Mouse (Mus musculus) neural tube, embryonic 15.5 days (tissue): Measurements from ENCODE around the gene Scn11a. TPM values are rescaled to one million over a fixed set of nuclear protein-coding genes. Genes with fewer than 3 reads are reported as not detected.

ENCODE experiments used
- ATAC-seq: fragments of 200-750 bp; cut with Nextera tagmentation; 2 replicates; pipeline ENCODE4 v1.8.0; 2017; ENCODE audit warnings: mild to moderate bottlenecking, moderate TSS enrichment, moderate library complexity; ENCODE audit not compliant: low FRiP score
- H3K27ac ChIP-seq: fragments of 300-500 bp; sonication (generic); replicated peaks from 2 replicates; pipeline ENCODE4 v1.5.1; 2015; ENCODE audit warnings: mild to moderate bottlenecking, inconsistent platforms
- H3K27me3 ChIP-seq: fragments of 300-500 bp; sonication (generic); replicated peaks from 2 replicates; pipeline ENCODE4 v1.6.1; 2015; ENCODE audit warnings: inconsistent platforms
- H3K36me3 ChIP-seq: fragments of 300-500 bp; sonication (generic); 2 replicates; pipeline ENCODE4 v1.6.1; 2015; ENCODE audit warnings: inconsistent platforms
- H3K4me1 ChIP-seq: fragments of 300-500 bp; sonication (generic); 2 replicates; pipeline ENCODE4 v1.6.1; 2015; ENCODE audit warnings: inconsistent platforms
- H3K4me2 ChIP-seq: fragments of 300-500 bp; sonication (generic); 2 replicates; pipeline ENCODE4 v1.6.1; 2015; ENCODE audit warnings: inconsistent platforms, mild to moderate bottlenecking, moderate library complexity
- H3K4me3 ChIP-seq: fragments of 300-500 bp; sonication (generic); replicated peaks from 2 replicates; pipeline ENCODE4 v1.5.1; 2015; ENCODE audit warnings: mild to moderate bottlenecking, inconsistent platforms
- H3K9ac ChIP-seq: fragments of 300-500 bp; sonication (generic); replicated peaks from 2 replicates; pipeline ENCODE4 v1.6.1; 2015; ENCODE audit warnings: mild to moderate bottlenecking, inconsistent platforms
- H3K9me3 ChIP-seq: fragments of 300-500 bp; sonication (generic); replicated peaks from 2 replicates; pipeline ENCODE4 v1.6.1; 2016; ENCODE audit warnings: inconsistent platforms
- WGBS: fragments of 180-500 bp; shearing (Covaris S2); methylation state at CpG from one replicate; pipeline ENCODE4 v1.1.7; 2015; ENCODE audit warnings: mixed read lengths; 5-methylcytosine and 5-hydroxymethylcytosine counted together
- polyA plus RNA-seq: library from polyadenylated mRNA; unstranded; fragments of >200 nt; fragmentation: Nextera tagmentation; extraction: Ambion mirVana; gene quantifications from 2 replicates; pipeline ENCODE4 v1.2.1, GENCODE M21; 2015

Scn11a gene
- polyA plus RNA-seq, 1 experiment from 2014 or later: 1.3 TPM

GRCm38 (mm10) chr9:119795254-119795912 lies 29.9 kb downstream of the Scn11a start:
- WGBS: 84% methylated on average over 15 of the region's 15 CpGs
- ATAC-seq: no peak
- no peak overlapping the region for H3K27ac ChIP-seq
- no peaks in the 10 kb centered on the region for H3K36me3 ChIP-seq
- no peaks in the 10 kb centered on the region for H3K9me3 ChIP-seq
- no peaks in the 10 kb centered on the region; the same call in 1 of the 2 replicates for H3K27me3 ChIP-seq
- no peak overlapping the region for H3K9ac ChIP-seq
- H3K4me3 ChIP-seq: no peak overlapping the region
- H3K4me1 ChIP-seq: peaks cover 8% of the 10 kb centered on the region; the same call in 1 of the 2 replicates
- H3K4me2 ChIP-seq: no peak overlapping the region

DNA sequence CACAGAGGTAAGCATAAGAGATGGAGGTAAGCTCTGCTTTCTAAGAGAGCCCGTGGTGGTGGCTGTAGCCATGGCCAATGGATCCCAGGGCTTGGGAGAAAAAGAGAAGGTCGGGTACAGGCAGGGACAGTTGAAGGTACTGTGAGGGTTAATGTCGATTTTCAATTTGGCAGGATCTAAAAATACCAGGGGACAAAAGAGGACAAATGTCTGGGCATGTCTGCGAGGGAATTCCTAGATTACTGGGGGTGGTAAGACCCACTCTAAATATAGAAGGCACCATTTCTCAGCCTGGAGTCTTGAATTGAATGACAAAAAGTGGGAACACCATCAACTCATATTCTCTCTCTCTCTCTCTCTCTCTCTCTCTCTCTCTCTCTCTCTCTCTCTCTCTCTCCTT lies 30.8 kb downstream of the Scn11a start:
- Histone ChIP-seq H3K4me1 (peaks cover 8% of the 10 kb centered on the region; the same call in 1 of the 2 replicates), H3K27ac (no peak overlapping the region), H3K27me3 (no peaks in the 10 kb centered on the region; the same call in 1 of the 2 replicates), H3K4me3 (no peak overlapping the region), H3K9me3 (no peaks in the 10 kb centered on the region), H3K36me3 (no peaks in the 10 kb centered on the region), H3K9ac (no peak overlapping the region), H3K4me2 (no peak overlapping the region)
- WGBS: 73% methylated on average over 4 of the region's 4 CpGs
- ATAC-seq: no peak

- H3K27me3 ChIP-seq: no peaks in the 10 kb centered on the region; the same call in 1 of the 2 replicates
- no peaks in the 10 kb centered on the region for H3K9me3 ChIP-seq
- H3K36me3 ChIP-seq: no peaks in the 10 kb centered on the region
- H3K27ac ChIP-seq: no peak overlapping the region
- H3K4me2 ChIP-seq: no peak overlapping the region
- H3K4me1 ChIP-seq: peaks cover 8% of the 10 kb centered on the region; the same call in 1 of the 2 replicates
- ATAC-seq: no peak
- H3K4me3 ChIP-seq: no peak overlapping the region
- no peak overlapping the region for H3K9ac ChIP-seq
- WGBS: 63% methylated on average over 9 of the region's 9 CpGs
Observed at GRCm38 (mm10) chr9:119792505-119792904, 32.8 kb downstream of the Scn11a start.

- Histone ChIP-seq H3K9ac (no peak overlapping the region), H3K36me3 (no peaks in the 10 kb centered on the region), H3K27me3 (no peaks in the 10 kb centered on the region), H3K4me3 (no peak overlapping the region), H3K4me1 (0 out of 2 replicates have a peak, but pooled peaks cover 3% of the 10 kb centered on the region), H3K9me3 (no peaks in the 10 kb centered on the region), H3K4me2 (no peak overlapping the region), H3K27ac (no peak overlapping the region)
- ATAC-seq: no peak
- 30% methylated on average over 3 of the region's 3 CpGs for WGBS
Observed at GRCm38 (mm10) chr9:119780901-119781300, 44.4 kb downstream of the Scn11a start.

- Histone ChIP-seq H3K36me3 (no peaks in the 10 kb centered on the region), H3K27ac (no peak overlapping the region), H3K9me3 (no peaks in the 10 kb centered on the region), H3K4me2 (no peak overlapping the region), H3K4me3 (no peak overlapping the region), H3K9ac (no peak overlapping the region), H3K4me1 (0 out of 2 replicates have a peak, but pooled peaks cover 3% of the 10 kb centered on the region), H3K27me3 (no peaks in the 10 kb centered on the region)
- 91% methylated on average over 7 of the region's 7 CpGs for WGBS
- ATAC-seq: no peak
Observed at GRCm38 (mm10) chr9:119776661-119777060, 48.6 kb downstream of the Scn11a start.

DNA sequence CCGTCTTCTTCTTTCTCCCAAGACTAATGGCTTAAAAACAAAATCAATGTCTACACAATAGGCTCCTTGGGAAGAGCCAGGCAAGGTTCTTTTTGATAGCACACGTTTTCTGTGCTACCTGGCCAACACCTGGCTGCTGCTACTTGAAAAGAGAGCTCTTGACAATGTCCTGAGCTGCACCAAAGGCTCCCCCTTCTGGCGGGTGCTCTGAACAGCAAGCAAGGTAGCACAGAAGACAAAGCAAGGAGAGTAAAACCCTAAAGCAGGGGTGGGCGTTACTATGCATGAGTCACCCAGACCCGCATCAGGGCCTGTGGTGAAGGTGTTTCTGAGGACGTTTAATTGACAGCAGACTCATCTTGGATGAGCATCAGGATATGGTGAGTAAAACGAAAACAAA lies 56.7 kb downstream of the Scn11a start:
- Histone ChIP-seq H3K9ac (no peak overlapping the region), H3K27ac (no peak overlapping the region), H3K4me1 (no peaks in the 10 kb centered on the region), H3K27me3 (no peaks in the 10 kb centered on the region), H3K4me2 (no peak overlapping the region), H3K36me3 (no peaks in the 10 kb centered on the region), H3K4me3 (no peak overlapping the region), H3K9me3 (no peaks in the 10 kb centered on the region)
- no peak for ATAC-seq
- 47% methylated on average over 7 of the region's 7 CpGs for WGBS

DNA sequence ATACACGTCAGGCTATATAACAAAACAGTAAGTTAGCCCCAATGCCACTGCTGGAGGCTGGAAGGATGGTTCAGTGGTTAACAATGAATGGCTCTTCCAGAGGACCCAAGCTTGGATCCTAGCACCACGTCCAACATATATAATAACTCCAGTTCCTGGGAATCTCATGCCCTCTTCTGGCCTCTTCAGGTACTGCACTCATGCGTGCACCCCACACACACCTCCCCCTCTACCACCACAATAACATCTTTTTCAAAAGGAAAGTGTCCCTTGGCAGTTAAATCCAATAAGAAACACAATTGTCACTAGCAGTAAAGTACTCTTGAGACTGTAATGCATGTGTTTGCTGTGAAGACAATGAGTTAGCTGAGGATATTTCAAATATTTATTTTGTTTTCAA lies 65.0 kb downstream of the Scn11a start:
- H3K9me3 ChIP-seq: no peaks in the 10 kb centered on the region
- no peak overlapping the region for H3K4me2 ChIP-seq
- WGBS: 86% methylated on average over 3 of the region's 3 CpGs
- no peak overlapping the region for H3K4me3 ChIP-seq
- no peak for ATAC-seq
- no peaks in the 10 kb centered on the region for H3K4me1 ChIP-seq
- no peak overlapping the region for H3K9ac ChIP-seq
- no peaks in the 10 kb centered on the region for H3K36me3 ChIP-seq
- no peak overlapping the region for H3K27ac ChIP-seq
- H3K27me3 ChIP-seq: no peaks in the 10 kb centered on the region

DNA sequence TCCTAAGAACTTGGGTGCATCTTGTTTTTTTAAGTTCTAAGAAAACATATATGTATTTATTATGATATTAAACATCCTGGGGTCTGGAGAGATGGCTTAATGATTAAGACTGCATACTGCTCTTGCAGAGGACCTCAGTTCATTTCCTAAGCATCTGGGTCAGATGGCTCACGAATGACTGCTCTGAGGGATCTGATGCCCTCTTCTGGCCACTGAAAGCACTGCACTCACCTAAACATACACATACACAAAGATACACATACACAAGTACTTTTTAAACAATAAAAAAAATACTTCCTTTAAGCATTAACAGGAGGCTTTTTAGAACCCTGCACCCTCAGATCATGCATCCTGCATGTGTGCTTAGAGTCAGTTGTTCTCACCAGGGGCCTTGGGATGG lies 65.8 kb downstream of the Scn11a start:
- no peak overlapping the region for H3K9ac ChIP-seq
- no peaks in the 10 kb centered on the region for H3K9me3 ChIP-seq
- H3K27ac ChIP-seq: no peak overlapping the region
- H3K36me3 ChIP-seq: no peaks in the 10 kb centered on the region
- no peak overlapping the region for H3K4me2 ChIP-seq
- ATAC-seq: no peak
- 75% methylated on average over 1 of the region's 1 CpGs for WGBS
- H3K27me3 ChIP-seq: no peaks in the 10 kb centered on the region
- H3K4me1 ChIP-seq: no peaks in the 10 kb centered on the region
- no peak overlapping the region for H3K4me3 ChIP-seq

- Histone ChIP-seq H3K4me2 (no peak overlapping the region), H3K4me1 (no peaks in the 10 kb centered on the region), H3K4me3 (no peak overlapping the region), H3K9me3 (peaks cover 7% of the 10 kb centered on the region; the same call in 1 of the 2 replicates), H3K27me3 (no peaks in the 10 kb centered on the region), H3K36me3 (no peaks in the 10 kb centered on the region), H3K27ac (no peak overlapping the region), H3K9ac (no peak overlapping the region)
- WGBS: 15% methylated on average over 5 of the region's 5 CpGs
- ATAC-seq: no peak
Observed at GRCm38 (mm10) chr9:119751507-119751906, 73.7 kb downstream of the Scn11a start.

GRCm38 (mm10) chr9:119749112-119749511 lies 76.1 kb downstream of the Scn11a start:
- Histone ChIP-seq H3K4me1 (no peaks in the 10 kb centered on the region), H3K4me3 (no peak overlapping the region), H3K9me3 (peaks cover 7% of the 10 kb centered on the region; the same call in 1 of the 2 replicates), H3K9ac (no peak overlapping the region), H3K36me3 (no peaks in the 10 kb centered on the region), H3K4me2 (no peak overlapping the region), H3K27me3 (no peaks in the 10 kb centered on the region), H3K27ac (no peak overlapping the region)
- 62% methylated on average over 9 of the region's 9 CpGs for WGBS
- ATAC-seq: no peak

DNA sequence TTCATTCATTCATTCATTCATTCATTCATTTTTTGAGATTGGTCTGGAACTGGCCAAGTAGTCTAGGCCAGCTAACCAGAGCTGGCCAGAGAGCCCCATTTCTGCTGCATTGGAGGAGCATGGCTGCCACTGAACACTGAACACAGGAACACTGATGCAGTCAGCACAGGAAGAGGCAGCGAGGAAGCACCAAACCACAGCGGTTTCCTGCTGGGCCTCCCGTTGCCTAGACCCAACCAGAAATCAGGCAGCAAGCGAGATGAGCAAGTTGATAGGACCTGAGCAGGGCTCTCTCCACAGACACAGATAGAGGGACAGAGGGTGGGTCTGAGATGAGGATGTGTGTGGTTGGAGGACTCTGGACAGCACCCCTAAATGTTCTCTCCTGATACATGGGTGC lies 81.4 kb downstream of the Scn11a start:
- Histone ChIP-seq H3K36me3 (no peaks in the 10 kb centered on the region), H3K4me3 (no peak overlapping the region), H3K27ac (no peak overlapping the region), H3K4me1 (no peaks in the 10 kb centered on the region), H3K27me3 (no peaks in the 10 kb centered on the region), H3K9ac (no peak overlapping the region), H3K9me3 (peaks cover 7% of the 10 kb centered on the region; the same call in 1 of the 2 replicates), H3K4me2 (no peak overlapping the region)
- no peak for ATAC-seq
- 87% methylated on average over 4 of the region's 4 CpGs for WGBS

- no peak for ATAC-seq
- H3K4me3 ChIP-seq: no peak overlapping the region
- WGBS: 85% methylated on average over 3 of the region's 3 CpGs
- H3K27ac ChIP-seq: no peak overlapping the region
- H3K4me1 ChIP-seq: no peaks in the 10 kb centered on the region
- H3K36me3 ChIP-seq: no peaks in the 10 kb centered on the region
- H3K27me3 ChIP-seq: no peaks in the 10 kb centered on the region
- no peak overlapping the region for H3K4me2 ChIP-seq
- no peak overlapping the region for H3K9ac ChIP-seq
- peaks cover 7% of the 10 kb centered on the region; the same call in 1 of the 2 replicates for H3K9me3 ChIP-seq
Observed at GRCm38 (mm10) chr9:119743312-119743711, 81.9 kb downstream of the Scn11a start.
